Mouse (Mus musculus) megakaryocyte, embryonic 14.5 days (primary cell): Measurements from ENCODE around the gene Vpreb3. TPM values are rescaled to one million over a fixed set of nuclear protein-coding genes. Genes with fewer than 3 reads are reported as not detected.
A peak's percentile ranks its signal among the peaks of the same experiment; 100 is the strongest.

Experiments
- H3K27me3 ChIP-seq: replicated peaks from 2 replicates; pipeline ENCODE3; 2012; ENCODE audit warnings: inconsistent platforms
- H3K36me3 ChIP-seq: replicated peaks from 2 replicates; pipeline ENCODE3; 2012; ENCODE audit warnings: low read length, inconsistent platforms, mixed read lengths
- H3K4me1 ChIP-seq: 2 replicates; pipeline ENCODE4 v1.6.1; 2012; ENCODE audit warnings: inconsistent platforms
- H3K4me3 ChIP-seq: replicated peaks from 2 replicates; pipeline ENCODE3; 2012; ENCODE audit warnings: moderate library complexity, mild to moderate bottlenecking, inconsistent platforms
- H3K9me3 ChIP-seq: 2 replicates; pipeline ENCODE4 v1.6.1; 2012; ENCODE audit warnings: inconsistent platforms
- FLI1 ChIP-seq: IDR thresholded peaks from 2 replicates; pipeline ENCODE4 v1.6.1; 2012; ENCODE audit warnings: low read length, inconsistent platforms, mixed read lengths
- GATA1 ChIP-seq: IDR thresholded peaks from 3 replicates; pipeline ENCODE4 v1.6.1; 2012; ENCODE audit warnings: mixed read lengths, low read length, inconsistent platforms, borderline replicate concordance
- polyA plus RNA-seq: library from polyadenylated mRNA; stranded (reverse); fragments of >175 nt; gene quantifications from 2 replicates; pipeline ENCODE4 v1.2.3, GENCODE M21; 2012; ENCODE audit warnings: low replicate concordance; ENCODE audit not compliant: insufficient read depth

Vpreb3 gene
- polyA plus RNA-seq, 1 experiment, result not detected

GRCm38 (mm10) chr10:75940520-75940919 lies 2.3 kb upstream of the Vpreb3 start, which contains the start of gene Gm867:
Gene Gm867 (minus strand): TSS chr10:75940672.
- TF ChIP-seq GATA1 (no peak), FLI1 (no peak)
- Histone ChIP-seq H3K4me1 (peaks cover 37% of the 10 kb centered on the region), H3K9me3 (no peaks in the 10 kb centered on the region), H3K4me3 (no peak within 1 kb of the TSS), H3K27me3 (peaks cover 34% of the 10 kb centered on the region), H3K36me3 (no peaks in the 10 kb centered on the region)

- Histone ChIP-seq H3K36me3 (no peaks in the 10 kb centered on the region), H3K27me3 (peaks cover 33% of the 10 kb centered on the region), H3K4me1 (peaks cover 30% of the 10 kb centered on the region), H3K4me3 (no peak overlapping the region), H3K9me3 (no peaks in the 10 kb centered on the region)
- TF ChIP-seq FLI1, result no peak
- TF ChIP-seq GATA1, result no peak
Measured at GRCm38 (mm10) chr10:75941042-75941824, 1.6 kb upstream of the Vpreb3 start.

GRCm38 (mm10) chr10:75944066-75944772 lies 1.4 kb downstream of the Vpreb3 start:
- H3K36me3 ChIP-seq, result no peaks in the 10 kb centered on the region
- peaks cover 17% of the 10 kb centered on the region for H3K4me1 ChIP-seq
- no peak for TF ChIP-seq GATA1
- no peak for TF ChIP-seq FLI1
- H3K4me3 ChIP-seq, result no peak overlapping the region
- H3K9me3 ChIP-seq, result no peaks in the 10 kb centered on the region
- peaks cover 52% of the 10 kb centered on the region for H3K27me3 ChIP-seq

- TF ChIP-seq GATA1, result no peak
- no peak overlapping the region for H3K4me3 ChIP-seq
- peaks cover 62% of the 10 kb centered on the region for H3K27me3 ChIP-seq
- H3K9me3 ChIP-seq, result no peaks in the 10 kb centered on the region
- no peaks in the 10 kb centered on the region for H3K36me3 ChIP-seq
- peaks cover 8% of the 10 kb centered on the region for H3K4me1 ChIP-seq
Measured at GRCm38 (mm10) chr10:75945213-75945612, 2.4 kb downstream of the Vpreb3 start.

GRCm38 (mm10) chr10:75945896-75946295 lies 3.0 kb downstream of the Vpreb3 start:
- H3K4me3 ChIP-seq, result no peak overlapping the region
- peaks cover 5% of the 10 kb centered on the region for H3K4me1 ChIP-seq
- peaks cover 64% of the 10 kb centered on the region for H3K27me3 ChIP-seq
- H3K9me3 ChIP-seq, result no peaks in the 10 kb centered on the region
- no peaks in the 10 kb centered on the region for H3K36me3 ChIP-seq
- TF ChIP-seq FLI1, result no peak
- no peak for TF ChIP-seq GATA1

GRCm38 (mm10) chr10:75948079-75948478 lies 5.2 kb downstream of the Vpreb3 start:
- TF ChIP-seq GATA1, result no peak
- TF ChIP-seq FLI1, result no peak
- Histone ChIP-seq H3K9me3 (no peaks in the 10 kb centered on the region), H3K4me3 (no peak overlapping the region), H3K36me3 (no peaks in the 10 kb centered on the region), H3K4me1 (peaks cover 11% of the 10 kb centered on the region), H3K27me3 (peaks cover 65% of the 10 kb centered on the region)

- TF ChIP-seq GATA1 (no peak), FLI1 (no peak)
- Histone ChIP-seq H3K9me3 (no peaks in the 10 kb centered on the region), H3K27me3 (peaks cover 69% of the 10 kb centered on the region), H3K36me3 (no peaks in the 10 kb centered on the region), H3K4me1 (peaks cover 17% of the 10 kb centered on the region), H3K4me3 (no peak overlapping the region)
Measured at GRCm38 (mm10) chr10:75949053-75950045, 6.5 kb downstream of the Vpreb3 start.

GRCm38 (mm10) chr10:75950791-75951210 lies 7.9 kb downstream of the Vpreb3 start:
- peaks cover 73% of the 10 kb centered on the region for H3K27me3 ChIP-seq

GRCm38 (mm10) chr10:75951424-75952050 lies 8.7 kb downstream of the Vpreb3 start:
- Histone ChIP-seq H3K36me3 (no peaks in the 10 kb centered on the region), H3K27me3 (peaks cover 68% of the 10 kb centered on the region), H3K4me1 (peaks cover 20% of the 10 kb centered on the region), H3K4me3 (peak overlapping the region; percentile 86), H3K9me3 (no peaks in the 10 kb centered on the region)
- TF ChIP-seq FLI1 (no peak), GATA1 (no peak)

More at GRCm38 (mm10) chr10:75950791-75951210, 7.9 kb downstream of the Vpreb3 start:
- no peak for TF ChIP-seq FLI1
- TF ChIP-seq GATA1, result no peak
- peaks cover 20% of the 10 kb centered on the region for H3K4me1 ChIP-seq
- peak overlapping the region; percentile 72 for H3K4me3 ChIP-seq
- no peaks in the 10 kb centered on the region for H3K36me3 ChIP-seq
- no peaks in the 10 kb centered on the region for H3K9me3 ChIP-seq
